Mouse (Mus musculus): ENCODE measurements around the gene Car14. TPM values are rescaled to one million over a fixed set of nuclear protein-coding genes. Genes with fewer than 3 reads are reported as not detected.
"Not testable (repeated sequence)": the region's sequence is repeated elsewhere in the genome, so short reads cannot be mapped to it uniquely, and the experiment has no call there.

Car14 gene
- total RNA-seq, 2 experiments from 2014 or later: 27.0 to 27.2 TPM

DNA sequence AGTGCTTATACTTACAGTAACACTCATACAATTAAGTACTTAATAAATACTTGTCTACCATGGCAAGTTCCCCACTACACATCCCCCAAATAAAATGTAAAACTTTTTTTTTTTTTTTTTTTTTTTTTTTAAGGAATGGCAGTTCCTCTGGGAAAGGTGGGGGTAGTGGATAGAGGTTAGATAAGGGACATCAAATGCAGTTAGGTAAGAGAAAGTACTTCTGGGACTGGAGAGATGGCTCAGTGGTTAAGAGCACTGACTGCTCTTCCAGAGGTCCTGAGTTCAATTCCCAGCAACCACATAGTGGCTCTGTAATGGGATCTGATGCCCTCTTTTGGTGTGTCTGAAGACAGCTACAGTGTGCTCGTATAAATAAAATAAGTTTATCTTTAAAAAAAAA, 47.4 kb downstream of the Car14 start:
- DNase-seq (ENCODE audit: low spot score in 2 of 2): not testable (repeated sequence)

DNA sequence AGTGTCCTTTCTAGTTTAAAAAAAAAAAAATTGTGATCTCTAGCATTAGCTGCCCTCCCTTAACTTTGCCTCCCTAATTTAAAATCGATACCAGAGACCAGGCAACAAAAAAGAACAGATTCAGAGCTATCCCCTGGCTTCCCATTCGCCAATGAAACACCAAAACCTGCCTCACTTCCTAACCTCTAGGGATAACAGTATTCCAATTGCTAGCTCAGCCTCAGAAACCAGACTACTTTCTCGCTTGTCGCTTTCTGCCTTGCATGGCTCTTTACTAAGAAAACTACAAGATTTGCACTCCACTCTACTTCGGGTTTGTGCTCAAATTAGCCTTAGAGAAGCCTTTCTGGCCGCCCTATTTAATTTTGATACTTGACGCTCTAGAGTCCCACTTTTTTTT, 48.4 kb downstream of the Car14 start:
- no peak for DNase-seq (ENCODE audit: low spot score in 2 of 2)

DNA sequence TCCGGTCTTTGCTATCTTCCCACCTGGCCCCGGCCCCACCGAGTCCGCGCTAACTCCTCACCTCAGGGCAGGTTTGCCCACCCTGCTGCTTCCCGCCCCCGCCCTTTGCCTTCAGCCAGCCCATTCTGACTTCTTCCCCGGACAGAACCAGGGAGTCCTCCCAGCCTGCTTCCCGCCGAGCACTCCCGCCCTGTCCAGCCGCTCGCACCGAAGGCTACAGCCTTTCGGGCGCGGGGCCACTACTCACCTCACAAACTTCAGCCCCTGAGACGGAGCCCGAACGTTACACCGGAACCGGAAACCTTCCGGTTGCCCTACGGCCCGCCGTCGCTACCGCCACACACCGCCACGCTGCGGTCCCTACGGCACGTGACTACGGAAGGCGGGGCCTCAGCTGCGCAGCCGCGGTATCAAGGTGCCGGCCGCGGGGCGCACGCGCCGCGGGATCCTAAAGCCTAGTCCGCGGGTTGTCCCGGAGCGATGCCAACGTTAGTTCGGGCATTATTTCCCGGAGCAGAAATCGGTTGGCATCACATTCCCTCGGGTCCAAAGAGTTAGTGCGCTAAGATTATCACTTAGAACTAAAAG, 48.9 kb downstream of the Car14 start, which contains the start of gene Prpf3:
Gene Prpf3 (minus strand): TSS at position 384 of the 588 bp plus-strand sequence.
- peak; percentile 93 to 96 for DNase-seq (ENCODE audit: low spot score in 2 of 2)

DNA sequence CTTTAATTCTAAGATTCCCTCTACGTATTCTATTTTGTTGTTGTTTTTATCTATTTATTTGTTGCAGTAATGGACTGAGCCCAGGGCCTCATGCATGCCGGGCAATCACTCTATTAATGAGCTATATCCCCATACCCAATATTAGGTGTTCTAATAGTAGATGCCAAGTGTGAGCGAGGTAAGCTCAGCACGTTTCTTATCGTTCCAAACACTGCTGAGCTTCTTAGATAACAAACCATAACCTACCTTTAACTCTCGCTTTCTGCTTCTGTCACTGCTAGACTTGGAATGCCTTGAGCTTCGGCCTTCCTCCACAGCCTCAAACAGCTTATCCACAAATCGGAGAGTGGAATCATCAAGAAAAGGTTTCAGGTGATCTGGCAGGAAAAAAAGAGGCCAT, 53.2 kb downstream of the Car14 start:
- no peak for DNase-seq (ENCODE audit: low spot score in 2 of 2)

DNA sequence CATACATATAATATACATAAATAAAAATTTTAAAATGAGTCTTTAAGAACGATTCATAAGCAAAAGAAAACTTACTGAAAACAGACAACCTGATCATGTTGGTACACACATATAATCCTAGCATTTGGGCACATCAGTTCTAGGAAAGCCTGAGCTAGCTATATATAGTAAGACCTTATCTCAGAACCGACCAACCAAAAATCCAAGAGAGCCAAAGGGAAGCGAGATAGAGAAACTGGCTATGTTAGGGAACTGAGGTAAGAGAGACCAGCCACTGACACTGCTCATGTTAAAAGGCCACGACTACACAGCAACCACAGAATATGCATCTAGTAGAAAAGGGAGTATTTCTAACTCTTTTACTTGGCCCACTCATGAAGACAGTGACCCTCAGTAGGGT, 53.9 kb downstream of the Car14 start:
- DNase-seq (ENCODE audit: low spot score in 2 of 2): no peak

Other genes starting within 250 kb of the Car14 start
- gene Mcl1, start 245.9 kb downstream of the Car14 start, total RNA-seq (2021): 100 to 1,000 TPM in 1 of 2 experiments, 10 to 100 TPM in 1; 90.6 to 107 TPM
- gene Adamtsl4, start 216.8 kb downstream of the Car14 start, total RNA-seq (2021): 10 to 100 TPM; 28.2 to 36.2 TPM
- 10 to 100 TPM; 32.4 to 35.5 TPM for gene Ecm1, start 165.1 kb downstream of the Car14 start, total RNA-seq (2021)
- 10 to 100 TPM; 22.4 to 23.9 TPM for gene Tars2, start 144.5 kb downstream of the Car14 start, total RNA-seq (2021)
- 10 to 100 TPM; 49.1 to 51.4 TPM for gene Rprd2, start 85.8 kb downstream of the Car14 start, total RNA-seq (2021)
- 10 to 100 TPM; 24.2 to 31.2 TPM for gene Prpf3, start 48.8 kb downstream of the Car14 start, total RNA-seq (2021)
- 100 to 1,000 TPM; 197 to 219 TPM for gene Mrps21, start 33.2 kb downstream of the Car14 start, total RNA-seq (2021)
- gene Ciart, start 22.4 kb downstream of the Car14 start, total RNA-seq (2021): 1 to 10 TPM; 1.0 to 1.6 TPM
- 10 to 100 TPM; 14.4 to 26.0 TPM for gene BC028528, start 12.7 kb downstream of the Car14 start, total RNA-seq (2021)
- gene Aph1a, start 10.7 kb downstream of the Car14 start, total RNA-seq (2021): 10 to 100 TPM; 91.3 to 95.8 TPM
- gene Anp32e, start 24.6 kb upstream of the Car14 start, total RNA-seq (2021): 100 to 1,000 TPM; 125 to 126 TPM
- gene Plekho1, start 91.3 kb upstream of the Car14 start, total RNA-seq (2021): 10 to 100 TPM; 94.2 to 97.4 TPM
- gene Vps45, start 153.8 kb upstream of the Car14 start, total RNA-seq (2021): 10 to 100 TPM; 24.5 to 32.6 TPM
- gene Otud7b, start 199.8 kb upstream of the Car14 start, total RNA-seq (2021): 10 to 100 TPM; 61.0 to 65.7 TPM